Mouse (Mus musculus) megakaryocyte progenitor cell, adult 5-6 weeks (primary cell): Measurements from ENCODE around the gene Sema4d. TPM values are rescaled to one million over a fixed set of nuclear protein-coding genes. Genes with fewer than 3 reads are reported as not detected.

Experiments used
- ATAC-seq: replicated peaks from 2 replicates; pipeline ENCODE4 v1.8.0; 2016; ENCODE audit warnings: mild to moderate bottlenecking, moderate TSS enrichment, inconsistent platforms; ENCODE audit not compliant: poor library complexity
- total RNA-seq, 2 experiments: library from RNA; stranded (forward) in 1 of 2; stranded (reverse) in 1 of 2; fragments of 157-497, 149-512 nt in 1 of 2; fragments of 200-1000 nt in 1 of 2; gene quantifications; 2 replicates each; pipeline versions ENCODE4 v1.2.3 to v1.2.4; 2015 to 2017

Sema4d gene
- total RNA-seq, 2 experiments from 2014 or later: 8.6 to 25.4 TPM

GRCm38 (mm10) chr13:51645872-51646271 is 147.7 kb downstream of the Sema4d start:
- ATAC-seq: 0 out of 2 replicates have a peak, but pooled peaks have one; percentile 10

GRCm38 (mm10) chr13:51644829-51645789 is 148.4 kb downstream of the Sema4d start, which contains the start of gene Cks2:
TSS of gene Cks2 (plus strand) at chr13:51645232.
- ATAC-seq: peak; percentile 82

- no peak for ATAC-seq
These were observed 149.4 kb downstream of the Sema4d start for GRCm38 (mm10) chr13:51643924-51644828.

- no peak for ATAC-seq
These were observed 151.3 kb downstream of the Sema4d start for GRCm38 (mm10) chr13:51642171-51642778.

- no peak for ATAC-seq
These were observed 152.1 kb downstream of the Sema4d start for GRCm38 (mm10) chr13:51641424-51641823.

- peak; percentile 90 for ATAC-seq
These were observed 154.6 kb downstream of the Sema4d start for GRCm38 (mm10) chr13:51638958-51639357.

Other genes starting within 250 kb of the Sema4d start
- not detected in 2 replicates for gene Shc3, start 224.3 kb downstream of the Sema4d start, total RNA-seq (2015)
- not detected in 2 replicates for gene Shc3, start 224.3 kb downstream of the Sema4d start, total RNA-seq (2017)
- 499 and 603 TPM in 2 replicates for gene Cks2, start 148.5 kb downstream of the Sema4d start, total RNA-seq (2015)
- gene Cks2, start 148.5 kb downstream of the Sema4d start, total RNA-seq (2017): 233 and 253 TPM in 2 replicates
- 13.9 and 15.9 TPM in 2 replicates for gene Secisbp2, start 142.1 kb downstream of the Sema4d start, total RNA-seq (2015)
- gene Secisbp2, start 142.1 kb downstream of the Sema4d start, total RNA-seq (2017): 24.6 and 25.0 TPM in 2 replicates
- gene Gadd45g, start 52.9 kb upstream of the Sema4d start, total RNA-seq (2015): 1.8 and 2.6 TPM in 2 replicates
- 2.5 and 2.6 TPM in 2 replicates for gene Gadd45g, start 52.9 kb upstream of the Sema4d start, total RNA-seq (2017)